Mouse (Mus musculus): Measurements from ENCODE around the gene Ggn. TPM values are rescaled to one million over a fixed set of nuclear protein-coding genes. Genes with fewer than 3 reads are reported as not detected.
A peak's percentile ranks its signal among the peaks of the same experiment; 100 is the strongest.
"Not testable (repeated sequence)": the region's sequence is repeated elsewhere in the genome, so short reads cannot be mapped to it uniquely, and the experiment has no call there.

The Ggn gene
- polyA plus RNA-seq, 1 experiment from 2014 or later = 0.42 TPM

DNA sequence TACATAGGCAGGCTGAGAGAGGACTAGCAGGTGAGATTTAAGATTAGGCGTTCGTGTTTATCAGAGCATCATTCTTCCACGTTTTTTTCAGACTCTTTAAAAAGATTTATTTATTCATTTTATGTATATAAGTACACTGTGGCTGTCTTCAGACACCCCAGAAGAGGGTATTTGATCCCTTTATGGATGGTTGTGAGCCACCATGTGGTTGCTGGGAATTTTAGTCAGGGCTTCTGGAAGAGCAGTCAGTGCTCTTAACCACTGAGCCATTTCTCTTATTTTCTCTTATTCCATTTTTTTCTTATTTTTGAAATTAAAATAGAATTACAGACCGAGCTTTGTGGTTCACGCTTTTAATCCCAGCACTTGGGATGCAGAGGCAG lies 10.8 kb downstream of the Ggn start:
- 38% methylated on average over 5 of the region's 5 CpGs for WGBS
- Histone ChIP-seq H3K27me3 (replicated peaks) (no peaks in the 10 kb centered on the region), H3K9ac (no peak overlapping the region), H3K4me3 (replicated peaks) (peak overlapping the region; percentile 76), H3K4me2 (peak overlapping the region; percentile 47), H3K4me1 (peaks cover 11% of the 10 kb centered on the region), H3K9me3 (no peaks in the 10 kb centered on the region), H3K36me3 (peaks cover 6% of the 10 kb centered on the region; the same call in 1 of the 2 replicates), H3K27ac (no peak overlapping the region)
- no peak for ATAC-seq (ENCODE audit: insufficient read depth, low FRiP score, low read depth)

DNA sequence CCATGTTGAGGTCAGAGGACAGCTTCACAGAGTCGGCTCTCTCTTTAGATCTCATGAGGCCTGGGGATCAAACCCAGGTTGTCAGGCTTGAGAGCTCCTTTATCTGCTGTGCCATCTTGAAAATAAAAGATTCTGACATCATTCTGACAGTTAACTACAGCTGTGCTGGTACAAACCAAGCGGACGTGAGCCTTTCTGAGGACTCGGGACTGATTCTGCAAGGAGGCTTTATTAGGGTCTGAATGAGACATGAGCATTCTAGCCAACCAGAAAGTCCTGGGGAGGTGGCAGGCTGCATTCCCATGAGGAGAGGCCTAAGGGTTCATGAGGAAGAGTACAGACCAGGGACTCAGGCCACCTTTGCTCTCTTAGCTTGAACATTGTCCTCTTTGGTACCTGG lies 11.3 kb downstream of the Ggn start:
- ATAC-seq (ENCODE audit: insufficient read depth, low FRiP score, low read depth); H3K4me3 ChIP-seq (replicated peaks); H3K27ac ChIP-seq; H3K4me2 ChIP-seq; H3K27me3 ChIP-seq (replicated peaks); H3K36me3 ChIP-seq; H3K9me3 ChIP-seq; H3K9ac ChIP-seq: not testable (repeated sequence)
- peaks cover 11% of the 10 kb centered on the region for H3K4me1 ChIP-seq
- WGBS = 90% methylated on average over 4 of the region's 4 CpGs

- not testable (repeated sequence) for H3K9ac ChIP-seq; H3K4me1 ChIP-seq; H3K27me3 ChIP-seq (replicated peaks); H3K4me3 ChIP-seq (replicated peaks); H3K27ac ChIP-seq; H3K36me3 ChIP-seq; H3K9me3 ChIP-seq; H3K4me2 ChIP-seq
- peak; percentile 60; the same call in 1 of the 2 replicates for ATAC-seq (ENCODE audit: insufficient read depth, low FRiP score, low read depth)
- 80% methylated on average over 1 of the region's 1 CpGs for WGBS
These were observed 24.2 kb downstream of the Ggn start for GRCm38 (mm10) chr7:29194230-29194629.

GRCm38 (mm10) chr7:29202577-29202976 lies 32.6 kb downstream of the Ggn start:
- no peaks in the 10 kb centered on the region for H3K4me1 ChIP-seq
- ATAC-seq (ENCODE audit: insufficient read depth, low FRiP score, low read depth) = no peak
- no peaks in the 10 kb centered on the region for H3K9me3 ChIP-seq
- no peaks in the 10 kb centered on the region for H3K36me3 ChIP-seq
- WGBS = 74% methylated on average over 6 of the region's 6 CpGs
- H3K4me3 ChIP-seq (replicated peaks) = no peak overlapping the region
- H3K27me3 ChIP-seq (replicated peaks) = no peaks in the 10 kb centered on the region
- no peak overlapping the region for H3K27ac ChIP-seq
- no peak overlapping the region for H3K4me2 ChIP-seq
- no peak overlapping the region for H3K9ac ChIP-seq

GRCm38 (mm10) chr7:29211013-29211412 lies 41.0 kb downstream of the Ggn start:
- not testable (repeated sequence) for H3K9ac ChIP-seq; H3K9me3 ChIP-seq; H3K27me3 ChIP-seq (replicated peaks); H3K36me3 ChIP-seq
- H3K4me1 ChIP-seq = peaks cover 11% of the 10 kb centered on the region
- 16% methylated on average over 14 of the region's 15 CpGs for WGBS
- H3K4me2 ChIP-seq = peak overlapping the region; percentile 58
- peak overlapping the region; percentile 37 for H3K4me3 ChIP-seq (replicated peaks)
- H3K27ac ChIP-seq = peak overlapping the region; percentile 67
- ATAC-seq (ENCODE audit: insufficient read depth, low FRiP score, low read depth) = peak; percentile 57

DNA sequence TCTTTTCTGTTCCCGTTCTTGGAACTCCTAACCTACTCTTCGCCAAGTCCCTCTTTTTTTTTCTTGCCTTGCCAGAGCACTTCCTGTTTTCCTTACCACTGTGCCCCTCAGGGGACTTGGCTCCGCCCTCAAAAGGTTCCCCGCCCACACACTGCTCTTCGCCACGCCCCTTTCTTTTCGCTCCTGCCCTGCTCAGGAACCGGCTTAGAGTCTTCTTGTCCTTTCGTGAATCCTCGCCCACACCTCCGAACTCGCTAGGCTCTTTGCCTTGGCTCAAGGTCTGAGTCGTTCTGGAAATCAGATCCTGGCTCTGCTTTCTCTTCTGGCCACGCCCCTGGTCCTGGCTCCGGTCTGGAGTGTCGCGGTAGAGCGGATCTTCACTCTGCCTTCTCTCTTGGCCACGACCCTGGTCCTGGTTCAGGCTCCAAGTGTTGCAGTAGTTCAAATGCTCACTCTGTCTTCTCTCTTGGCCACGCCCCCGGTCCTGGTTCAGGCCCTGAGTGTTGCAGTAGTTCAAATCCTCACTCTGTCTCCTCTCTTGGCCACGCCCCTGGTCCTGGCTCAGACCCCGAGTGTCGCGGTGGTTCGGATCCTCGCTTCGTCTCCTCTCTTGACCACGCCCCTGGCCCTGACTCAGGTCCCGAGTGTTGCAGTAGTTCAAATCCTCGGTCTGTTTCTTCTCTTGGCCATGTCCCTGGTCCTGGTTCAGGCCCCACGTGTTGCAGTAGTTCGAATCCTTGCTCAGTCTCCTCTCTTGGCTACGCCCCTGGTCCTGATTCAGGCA lies 41.6 kb downstream of the Ggn start:
- Histone ChIP-seq H3K4me3 (replicated peaks) (peak overlapping the region; percentile 37), H3K4me2 (peak overlapping the region; percentile 58), H3K27ac (peak overlapping the region; percentile 67), H3K27me3 (replicated peaks) (no peaks in the 10 kb centered on the region), H3K9me3 (no peaks in the 10 kb centered on the region), H3K4me1 (peaks cover 11% of the 10 kb centered on the region), H3K36me3 (no peaks in the 10 kb centered on the region), H3K9ac (no peak overlapping the region)
- ATAC-seq (ENCODE audit: insufficient read depth, low FRiP score, low read depth) = peak; percentile 86
- WGBS = 6% methylated on average over 34 of the region's 34 CpGs

GRCm38 (mm10) chr7:29212199-29212765 lies 42.3 kb downstream of the Ggn start:
- H3K27me3 ChIP-seq (replicated peaks) = no peaks in the 10 kb centered on the region
- ATAC-seq (ENCODE audit: insufficient read depth, low FRiP score, low read depth) = no peak
- H3K27ac ChIP-seq = peak overlapping the region; percentile 67; the same call in 1 of the 2 replicates
- H3K4me3 ChIP-seq (replicated peaks) = peak overlapping the region; percentile 37
- H3K9ac ChIP-seq = no peak overlapping the region
- peak overlapping the region; percentile 58 for H3K4me2 ChIP-seq
- no peaks in the 10 kb centered on the region for H3K36me3 ChIP-seq
- WGBS = 17% methylated on average over 26 of the region's 26 CpGs
- peaks cover 11% of the 10 kb centered on the region for H3K4me1 ChIP-seq
- H3K9me3 ChIP-seq = no peaks in the 10 kb centered on the region

GRCm38 (mm10) chr7:29212775-29213560 lies 43.0 kb downstream of the Ggn start:
- not testable (repeated sequence) for H3K27ac ChIP-seq; ATAC-seq (ENCODE audit: insufficient read depth, low FRiP score, low read depth); H3K36me3 ChIP-seq; H3K27me3 ChIP-seq (replicated peaks); H3K9me3 ChIP-seq; H3K4me3 ChIP-seq (replicated peaks); H3K9ac ChIP-seq
- 22% methylated on average over 40 of the region's 40 CpGs for WGBS
- Histone ChIP-seq H3K4me2 (peak overlapping the region; percentile 58; the same call in 1 of the 2 replicates), H3K4me1 (peaks cover 11% of the 10 kb centered on the region)

DNA sequence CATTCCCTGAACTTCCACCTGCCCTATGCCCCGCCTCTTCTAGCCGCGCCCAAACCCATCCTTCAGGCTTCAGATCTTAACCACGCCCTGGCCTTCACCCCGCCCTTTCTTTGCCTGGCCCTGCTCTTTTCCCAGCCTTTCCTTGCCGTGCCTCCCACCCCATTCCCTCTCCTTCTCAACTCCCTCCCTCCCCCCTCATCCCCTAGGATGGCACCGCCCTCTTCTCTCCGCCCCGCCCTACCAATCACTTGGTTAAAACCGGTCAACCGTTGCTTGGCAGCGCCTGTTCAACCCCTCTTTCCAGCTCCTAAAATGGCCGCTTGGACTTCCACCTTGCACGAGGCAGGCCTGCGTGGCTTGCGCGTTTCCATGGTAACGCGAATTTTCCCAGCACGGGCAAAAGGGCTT lies 43.7 kb downstream of the Ggn start, which contains the start of gene Catsperg1:
TSS of gene Catsperg1 (minus strand) at position 361 of the 408 bp plus-strand sequence.
- Histone ChIP-seq H3K4me3 (replicated peaks) (no peak within 1 kb of the TSS), H3K4me2 (peak within 1 kb of the TSS; percentile 21; the same call in 1 of the 2 replicates), H3K9me3 (no peaks in the 10 kb centered on the region), H3K27me3 (replicated peaks) (no peaks in the 10 kb centered on the region), H3K27ac (no peak within 1 kb of the TSS), H3K9ac (no peak within 1 kb of the TSS), H3K36me3 (no peaks in the 10 kb centered on the region), H3K4me1 (peaks cover 11% of the 10 kb centered on the region)
- no peak for ATAC-seq (ENCODE audit: insufficient read depth, low FRiP score, low read depth)
- 5% methylated on average over 20 of the region's 20 CpGs for WGBS

GRCm38 (mm10) chr7:29214236-29214635 lies 44.2 kb downstream of the Ggn start:
- Histone ChIP-seq H3K27me3 (replicated peaks) (no peaks in the 10 kb centered on the region), H3K27ac (no peak overlapping the region), H3K4me2 (no peak overlapping the region), H3K9ac (no peak overlapping the region), H3K4me1 (peaks cover 11% of the 10 kb centered on the region), H3K9me3 (no peaks in the 10 kb centered on the region), H3K36me3 (no peaks in the 10 kb centered on the region), H3K4me3 (replicated peaks) (no peak overlapping the region)
- 62% methylated on average over 2 of the region's 2 CpGs for WGBS
- ATAC-seq (ENCODE audit: insufficient read depth, low FRiP score, low read depth) = no peak

- H3K4me2 ChIP-seq = no peak overlapping the region
- peaks cover 11% of the 10 kb centered on the region for H3K4me1 ChIP-seq
- H3K4me3 ChIP-seq (replicated peaks) = no peak overlapping the region
- H3K36me3 ChIP-seq = no peaks in the 10 kb centered on the region
- no peak for ATAC-seq (ENCODE audit: insufficient read depth, low FRiP score, low read depth)
- no peak overlapping the region for H3K27ac ChIP-seq
- H3K27me3 ChIP-seq (replicated peaks) = no peaks in the 10 kb centered on the region
- no peaks in the 10 kb centered on the region for H3K9me3 ChIP-seq
- H3K9ac ChIP-seq = no peak overlapping the region
- 50% methylated on average over 15 of the region's 15 CpGs for WGBS
These were observed 44.8 kb downstream of the Ggn start for GRCm38 (mm10) chr7:29214846-29215245.

Data from stomach, embryonic 15.5 days (tissue).